Mouse (Mus musculus): Measurements from ENCODE around the gene Wdr59.

- TF ChIP-seq CTCF (IDR thresholded peaks at IDR 0.05; ENCODE audit: low read depth, low read length), result no peak
- TF ChIP-seq GATA1 (IDR thresholded peaks at IDR 0.05; ENCODE audit: borderline replicate concordance, low read length), result no peak
- TF ChIP-seq GATA2 (IDR thresholded peaks at IDR 0.05; ENCODE audit: borderline replicate concordance, low read depth, low read length), result no peak
Observed at GRCm38 (mm10) chr8:111539422-111540076, 17.7 kb upstream of the Wdr59 start.

Data from G1E (cell line).